Mouse (Mus musculus) v-Abl transformed pro-B cells (cell line): ENCODE data around the gene Cym.

Experiments
- in situ Hi-C, 2 experiments: fragments of 400-800 bp; cut with MboI; formaldehyde crosslinking; loops; one replicate each; pipeline ENCODE4 v1.15.1; 2025; ENCODE audit not compliant: unreplicated experiment in 2 of 2

Cym gene

GRCm38 (mm10) chr3:107180860-107181259 lies 40.7 kb downstream of the Cym start:
- in situ Hi-C loops = loop anchor here (10.0 to 25.0 kb wide), 2 partner anchors 246 to 1519 kb away; no protein-coding TSS in a partner anchor

GRCm38 (mm10) chr3:107176501-107176900 lies 45.0 kb downstream of the Cym start:
- in situ Hi-C loops = loop anchor here (25.0 kb wide), 1 partner anchor 1514 kb away; no protein-coding TSS in a partner anchor

- in situ Hi-C loops = loop anchor here (25.0 kb wide), 1 partner anchor 1513 kb away; no protein-coding TSS in a partner anchor
Measured at GRCm38 (mm10) chr3:107175486-107175885, 46.0 kb downstream of the Cym start.

- in situ Hi-C loops = no loop called here
Measured at GRCm38 (mm10) chr3:107172556-107172955, 49.0 kb downstream of the Cym start.

- in situ Hi-C loops = no loop called here
Measured at GRCm38 (mm10) chr3:107171964-107172363, 49.6 kb downstream of the Cym start.

- in situ Hi-C loops = no loop called here
Measured at GRCm38 (mm10) chr3:107169552-107169951, 52.0 kb downstream of the Cym start.

GRCm38 (mm10) chr3:107162741-107163140 lies 58.8 kb downstream of the Cym start:
- in situ Hi-C loops = no loop called here
